Mouse (Mus musculus): ENCODE measurements at regions not wholly inside any gene's neighbourhood (a gene's known extent, or its start where the extent isn't known, plus 50 kb on each side); places are given as distances from the start of the nearest gene placed in this dataset.
"Not testable (repeated sequence)": the region's sequence is repeated elsewhere in the genome, so short reads cannot be mapped to it uniquely, and the experiment has no call there.

GRCm38 (mm10) chr1:14688041-14688440 lies 1405.1 kb downstream of the 4930444P10Rik start:
- not testable (repeated sequence) for H3K27ac ChIP-seq (ENCODE audit: low read depth, low read length); H3K36me3 ChIP-seq (ENCODE audit: control insufficient read depth, insufficient read depth, low read length); H3K9me3 ChIP-seq (ENCODE audit: control insufficient read depth, low read length); H3K4me3 ChIP-seq (ENCODE audit: low read depth, low read length); H3K4me2 ChIP-seq (ENCODE audit: low read depth, low read length); H3K27me3 ChIP-seq (ENCODE audit: control insufficient read depth, insufficient read depth, low read length); H3K4me1 ChIP-seq (ENCODE audit: control insufficient read depth, insufficient read depth, low read length); H3K9ac ChIP-seq (replicated peaks; ENCODE audit: low read depth, low read length); ATAC-seq (ENCODE audit: low read depth)
- WGBS = 92% methylated on average over 2 of the region's 2 CpGs

GRCm38 (mm10) chr1:14686172-14686571 lies 1407.0 kb downstream of the 4930444P10Rik start:
- WGBS = 54% methylated on average over 2 of the region's 2 CpGs
- no peak for ATAC-seq (ENCODE audit: low read depth)
- Histone ChIP-seq H3K27ac (ENCODE audit: low read depth, low read length) (no peak overlapping the region), H3K9ac (replicated peaks; ENCODE audit: low read depth, low read length) (no peak overlapping the region), H3K27me3 (ENCODE audit: control insufficient read depth, insufficient read depth, low read length) (no peaks in the 10 kb centered on the region), H3K9me3 (ENCODE audit: control insufficient read depth, low read length) (no peaks in the 10 kb centered on the region), H3K36me3 (ENCODE audit: control insufficient read depth, insufficient read depth, low read length) (no peaks in the 10 kb centered on the region), H3K4me3 (ENCODE audit: low read depth, low read length) (no peak overlapping the region), H3K4me1 (ENCODE audit: control insufficient read depth, insufficient read depth, low read length) (no peaks in the 10 kb centered on the region), H3K4me2 (ENCODE audit: low read depth, low read length) (no peak overlapping the region)

- Histone ChIP-seq H3K27ac (ENCODE audit: low read depth, low read length) (no peak overlapping the region), H3K9me3 (ENCODE audit: control insufficient read depth, low read length) (no peaks in the 10 kb centered on the region), H3K27me3 (ENCODE audit: control insufficient read depth, insufficient read depth, low read length) (no peaks in the 10 kb centered on the region), H3K4me3 (ENCODE audit: low read depth, low read length) (no peak overlapping the region), H3K4me1 (ENCODE audit: control insufficient read depth, insufficient read depth, low read length) (no peaks in the 10 kb centered on the region), H3K4me2 (ENCODE audit: low read depth, low read length) (no peak overlapping the region), H3K36me3 (ENCODE audit: control insufficient read depth, insufficient read depth, low read length) (no peaks in the 10 kb centered on the region), H3K9ac (replicated peaks; ENCODE audit: low read depth, low read length) (no peak overlapping the region)
- 96% methylated on average over 3 of the region's 3 CpGs for WGBS
- ATAC-seq (ENCODE audit: low read depth) = no peak
Observed at GRCm38 (mm10) chr1:14680443-14680842, 1412.7 kb downstream of the 4930444P10Rik start.

GRCm38 (mm10) chr1:14672393-14672999 lies 1420.6 kb downstream of the 4930444P10Rik start:
- Histone ChIP-seq H3K9me3 (ENCODE audit: control insufficient read depth, low read length) (no peaks in the 10 kb centered on the region), H3K4me1 (ENCODE audit: control insufficient read depth, insufficient read depth, low read length) (no peaks in the 10 kb centered on the region), H3K4me2 (ENCODE audit: low read depth, low read length) (no peak overlapping the region), H3K4me3 (ENCODE audit: low read depth, low read length) (no peak overlapping the region), H3K27me3 (ENCODE audit: control insufficient read depth, insufficient read depth, low read length) (no peaks in the 10 kb centered on the region), H3K9ac (replicated peaks; ENCODE audit: low read depth, low read length) (no peak overlapping the region), H3K36me3 (ENCODE audit: control insufficient read depth, insufficient read depth, low read length) (no peaks in the 10 kb centered on the region), H3K27ac (ENCODE audit: low read depth, low read length) (no peak overlapping the region)
- WGBS = 18% methylated on average over 6 of the region's 6 CpGs
- ATAC-seq (ENCODE audit: low read depth) = no peak

GRCm38 (mm10) chr1:14662706-14663312 lies 1430.3 kb downstream of the 4930444P10Rik start:
- H3K9me3 ChIP-seq (ENCODE audit: control insufficient read depth, low read length) = no peaks in the 10 kb centered on the region
- ATAC-seq (ENCODE audit: low read depth) = no peak
- H3K9ac ChIP-seq (replicated peaks; ENCODE audit: low read depth, low read length) = no peak overlapping the region
- WGBS = 77% methylated on average over 6 of the region's 6 CpGs
- no peaks in the 10 kb centered on the region for H3K4me1 ChIP-seq (ENCODE audit: control insufficient read depth, insufficient read depth, low read length)
- no peak overlapping the region for H3K4me3 ChIP-seq (ENCODE audit: low read depth, low read length)
- H3K36me3 ChIP-seq (ENCODE audit: control insufficient read depth, insufficient read depth, low read length) = no peaks in the 10 kb centered on the region
- no peak overlapping the region for H3K4me2 ChIP-seq (ENCODE audit: low read depth, low read length)
- no peak overlapping the region for H3K27ac ChIP-seq (ENCODE audit: low read depth, low read length)
- no peaks in the 10 kb centered on the region for H3K27me3 ChIP-seq (ENCODE audit: control insufficient read depth, insufficient read depth, low read length)

- Histone ChIP-seq H3K27ac (ENCODE audit: low read depth, low read length) (no peak overlapping the region), H3K9ac (replicated peaks; ENCODE audit: low read depth, low read length) (no peak overlapping the region), H3K4me3 (ENCODE audit: low read depth, low read length) (no peak overlapping the region), H3K9me3 (ENCODE audit: control insufficient read depth, low read length) (no peaks in the 10 kb centered on the region), H3K27me3 (ENCODE audit: control insufficient read depth, insufficient read depth, low read length) (no peaks in the 10 kb centered on the region), H3K36me3 (ENCODE audit: control insufficient read depth, insufficient read depth, low read length) (no peaks in the 10 kb centered on the region), H3K4me1 (ENCODE audit: control insufficient read depth, insufficient read depth, low read length) (no peaks in the 10 kb centered on the region), H3K4me2 (ENCODE audit: low read depth, low read length) (no peak overlapping the region)
- 53% methylated on average over 2 of the region's 2 CpGs for WGBS
- no peak for ATAC-seq (ENCODE audit: low read depth)
Observed at GRCm38 (mm10) chr1:14661854-14662253, 1431.3 kb downstream of the 4930444P10Rik start.

GRCm38 (mm10) chr1:14650346-14650745 lies 1442.8 kb downstream of the 4930444P10Rik start:
- H3K27me3 ChIP-seq (ENCODE audit: control insufficient read depth, insufficient read depth, low read length) = no peaks in the 10 kb centered on the region
- no peaks in the 10 kb centered on the region for H3K4me1 ChIP-seq (ENCODE audit: control insufficient read depth, insufficient read depth, low read length)
- H3K4me3 ChIP-seq (ENCODE audit: low read depth, low read length) = no peak overlapping the region
- no peak overlapping the region for H3K9ac ChIP-seq (replicated peaks; ENCODE audit: low read depth, low read length)
- H3K36me3 ChIP-seq (ENCODE audit: control insufficient read depth, insufficient read depth, low read length) = no peaks in the 10 kb centered on the region
- no peak overlapping the region for H3K4me2 ChIP-seq (ENCODE audit: low read depth, low read length)
- no peaks in the 10 kb centered on the region for H3K9me3 ChIP-seq (ENCODE audit: control insufficient read depth, low read length)
- no peak overlapping the region for H3K27ac ChIP-seq (ENCODE audit: low read depth, low read length)
- ATAC-seq (ENCODE audit: low read depth) = no peak
- 79% methylated on average over 2 of the region's 2 CpGs for WGBS

GRCm38 (mm10) chr1:14635642-14636263 lies 1457.4 kb downstream of the 4930444P10Rik start:
- Histone ChIP-seq H3K27ac (ENCODE audit: low read depth, low read length) (no peak overlapping the region), H3K4me1 (ENCODE audit: control insufficient read depth, insufficient read depth, low read length) (no peaks in the 10 kb centered on the region), H3K4me2 (ENCODE audit: low read depth, low read length) (no peak overlapping the region), H3K9me3 (ENCODE audit: control insufficient read depth, low read length) (no peaks in the 10 kb centered on the region), H3K27me3 (ENCODE audit: control insufficient read depth, insufficient read depth, low read length) (no peaks in the 10 kb centered on the region), H3K9ac (replicated peaks; ENCODE audit: low read depth, low read length) (no peak overlapping the region), H3K36me3 (ENCODE audit: control insufficient read depth, insufficient read depth, low read length) (no peaks in the 10 kb centered on the region), H3K4me3 (ENCODE audit: low read depth, low read length) (no peak overlapping the region)
- WGBS = 25% methylated on average over 5 of the region's 5 CpGs
- ATAC-seq (ENCODE audit: low read depth) = peak; percentile 60; the same call in 1 of the 2 replicates

GRCm38 (mm10) chr1:14631994-14632393 lies 1461.1 kb downstream of the 4930444P10Rik start:
- no peak for ATAC-seq (ENCODE audit: low read depth)
- Histone ChIP-seq H3K4me3 (ENCODE audit: low read depth, low read length) (no peak overlapping the region), H3K4me2 (ENCODE audit: low read depth, low read length) (no peak overlapping the region), H3K36me3 (ENCODE audit: control insufficient read depth, insufficient read depth, low read length) (no peaks in the 10 kb centered on the region), H3K27ac (ENCODE audit: low read depth, low read length) (no peak overlapping the region), H3K9ac (replicated peaks; ENCODE audit: low read depth, low read length) (no peak overlapping the region), H3K4me1 (ENCODE audit: control insufficient read depth, insufficient read depth, low read length) (no peaks in the 10 kb centered on the region), H3K9me3 (ENCODE audit: control insufficient read depth, low read length) (no peaks in the 10 kb centered on the region), H3K27me3 (ENCODE audit: control insufficient read depth, insufficient read depth, low read length) (no peaks in the 10 kb centered on the region)
- WGBS = 22% methylated on average over 4 of the region's 4 CpGs

Measured in neural tube, embryonic 14.5 days (tissue).